Mouse (Mus musculus) skeletal muscle tissue, adult 2 months (tissue): ENCODE data around the gene Fras1.

Experiments
- DNase-seq: peaks from one replicate; pipeline ENCODE4 v3.0.0-alpha.2; 2012; ENCODE audit warnings: low read depth, low spot score

Fras1 gene

DNA sequence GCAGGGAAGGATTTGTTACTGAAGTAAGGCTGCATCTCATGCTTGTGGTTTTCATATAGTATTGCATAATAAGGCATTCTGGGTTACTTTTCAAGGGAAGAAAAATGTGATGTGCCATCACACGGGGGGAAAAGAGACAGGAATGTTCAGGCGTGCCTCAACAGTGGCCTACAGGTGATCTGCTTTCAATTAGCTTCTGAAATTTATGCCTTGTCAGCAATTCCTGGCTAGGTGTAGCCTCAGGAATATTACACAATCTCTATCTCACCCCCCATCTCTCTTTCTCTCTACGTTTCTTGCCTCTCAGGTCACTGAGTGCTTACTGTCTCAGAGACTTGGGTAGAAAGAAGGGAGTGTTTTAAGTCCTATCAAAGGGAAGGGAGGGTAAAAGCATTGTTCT is 204.9 kb downstream of the Fras1 start:
- no peak for DNase-seq

- no peak for DNase-seq
Measured at GRCm38 (mm10) chr5:96579938-96580337, 206.2 kb downstream of the Fras1 start.

DNA sequence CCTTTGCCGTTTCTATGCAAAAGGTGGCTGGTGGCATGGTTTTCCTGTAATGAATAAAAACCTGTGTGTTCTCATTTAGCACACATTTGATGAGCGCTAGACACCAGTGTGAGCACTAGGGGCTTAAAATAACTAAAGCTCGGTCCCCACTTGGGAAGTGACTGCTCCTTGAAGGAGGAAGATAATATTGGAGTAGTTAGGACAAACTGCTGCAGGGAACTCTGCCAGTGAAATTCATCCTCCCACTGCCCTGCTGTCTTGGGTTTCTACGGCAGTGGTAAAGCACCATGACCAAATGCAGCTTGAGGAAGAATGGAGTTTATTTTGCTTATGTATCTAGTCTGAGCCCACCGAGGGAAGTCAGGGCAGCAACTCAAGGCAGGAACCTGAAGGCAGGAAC is 211.0 kb downstream of the Fras1 start:
- DNase-seq = no peak

DNA sequence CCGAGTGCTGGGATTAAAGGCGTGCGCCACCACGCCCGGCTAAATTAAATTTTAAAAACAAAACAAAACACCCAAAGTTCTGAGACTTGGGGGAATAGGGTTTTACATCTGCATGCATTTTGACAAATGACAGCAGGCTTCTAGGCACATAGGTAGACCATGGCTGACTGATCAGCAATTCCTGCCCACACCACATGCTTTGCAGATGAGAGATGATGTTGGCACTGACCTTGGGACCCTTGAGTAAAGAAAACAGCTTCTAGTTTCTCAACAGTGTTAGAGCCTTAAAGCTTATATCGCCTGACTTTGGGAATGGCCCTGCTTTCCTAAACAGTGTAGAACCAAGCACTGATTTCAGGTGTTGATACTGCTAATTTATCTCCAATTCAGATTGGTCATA is 216.9 kb downstream of the Fras1 start:
- no peak for DNase-seq

DNA sequence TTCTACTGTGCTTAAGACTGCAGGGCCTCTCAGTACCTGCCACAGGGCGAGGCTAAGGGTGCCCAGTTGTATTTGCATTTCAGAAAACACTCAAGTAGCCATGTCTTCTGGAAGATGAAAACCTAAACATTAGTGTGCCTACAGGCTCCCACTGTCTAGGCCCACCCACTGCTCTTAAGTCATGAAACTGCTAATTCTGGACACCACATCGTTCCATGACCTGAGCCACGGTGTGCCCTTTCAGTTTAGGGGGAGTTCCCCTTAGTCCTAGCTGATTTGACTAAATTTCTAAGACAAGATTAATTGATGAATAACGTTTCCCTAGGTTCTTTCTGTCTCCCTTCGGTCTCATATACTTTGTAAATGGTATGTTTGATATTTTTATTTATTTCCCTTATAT is 222.0 kb downstream of the Fras1 start:
- no peak for DNase-seq

GRCm38 (mm10) chr5:96603974-96604769 is 230.4 kb downstream of the Fras1 start:
- DNase-seq = no peak

DNA sequence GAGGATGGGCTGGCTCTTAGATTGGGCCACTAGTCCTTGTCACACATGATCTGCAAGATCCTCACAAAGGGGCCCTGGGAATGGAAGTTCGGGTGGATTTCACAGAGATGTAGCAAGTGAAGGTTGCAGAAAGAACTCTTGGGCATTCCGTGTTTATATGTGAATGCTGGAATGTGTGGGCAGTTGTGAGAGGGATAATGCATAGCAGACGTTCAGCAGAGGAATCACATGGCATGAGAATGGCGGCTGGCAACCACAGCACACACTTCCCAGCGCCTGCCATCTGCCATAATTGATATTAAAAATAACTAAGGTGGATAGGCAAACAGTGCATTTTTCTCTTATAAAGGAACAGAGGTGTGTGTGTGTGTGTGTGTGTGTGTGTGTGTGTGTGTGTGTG is 234.3 kb downstream of the Fras1 start:
- DNase-seq = no peak

GRCm38 (mm10) chr5:96608581-96609280 is 235.0 kb downstream of the Fras1 start:
- DNase-seq = no peak

DNA sequence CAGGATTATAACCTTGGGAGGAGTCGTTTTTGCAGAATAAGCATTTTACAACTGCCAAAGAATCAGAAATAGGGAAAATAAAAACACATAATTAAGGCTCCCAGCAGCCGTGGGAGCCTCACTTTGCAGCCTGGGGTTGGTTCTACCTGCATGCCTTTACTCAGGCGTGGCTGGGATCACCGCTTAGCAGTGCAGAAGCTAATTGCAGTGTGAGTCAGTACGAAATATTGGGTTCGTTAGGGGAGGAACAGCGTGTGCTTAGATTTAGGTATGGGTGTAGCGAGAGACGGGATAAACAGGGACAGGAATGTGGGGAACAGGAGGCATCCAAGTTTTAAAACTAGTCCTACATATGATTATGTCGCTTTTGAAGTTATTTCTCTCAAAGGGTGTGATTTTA is 238.3 kb downstream of the Fras1 start:
- no peak for DNase-seq

- peak; percentile 1 for DNase-seq
Measured at GRCm38 (mm10) chr5:96616954-96617646, 243.3 kb downstream of the Fras1 start.

DNA sequence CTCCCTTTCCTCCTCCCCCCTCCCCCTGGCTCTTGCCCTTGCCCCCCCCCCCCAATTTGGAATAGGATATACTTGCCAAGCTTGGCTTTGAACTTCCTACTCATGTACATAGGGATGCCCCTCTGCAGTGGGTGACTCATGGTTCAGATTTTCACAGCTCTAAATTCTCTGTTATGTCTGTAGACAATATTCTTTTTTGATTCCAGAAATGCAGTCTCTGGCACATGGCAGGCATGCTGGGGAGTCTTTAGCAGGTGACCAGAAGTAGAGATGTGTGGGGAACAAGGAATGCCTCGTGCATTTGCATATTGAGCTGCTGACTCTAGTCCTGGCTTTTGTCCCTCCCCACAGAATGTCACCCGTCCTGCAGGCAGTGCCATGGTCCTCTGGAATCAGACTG is 244.3 kb downstream of the Fras1 start:
- DNase-seq = no peak

- no peak for DNase-seq
Measured at GRCm38 (mm10) chr5:96620209-96620608, 246.5 kb downstream of the Fras1 start.

- DNase-seq = no peak
Measured at GRCm38 (mm10) chr5:96620618-96621017, 246.9 kb downstream of the Fras1 start.

DNA sequence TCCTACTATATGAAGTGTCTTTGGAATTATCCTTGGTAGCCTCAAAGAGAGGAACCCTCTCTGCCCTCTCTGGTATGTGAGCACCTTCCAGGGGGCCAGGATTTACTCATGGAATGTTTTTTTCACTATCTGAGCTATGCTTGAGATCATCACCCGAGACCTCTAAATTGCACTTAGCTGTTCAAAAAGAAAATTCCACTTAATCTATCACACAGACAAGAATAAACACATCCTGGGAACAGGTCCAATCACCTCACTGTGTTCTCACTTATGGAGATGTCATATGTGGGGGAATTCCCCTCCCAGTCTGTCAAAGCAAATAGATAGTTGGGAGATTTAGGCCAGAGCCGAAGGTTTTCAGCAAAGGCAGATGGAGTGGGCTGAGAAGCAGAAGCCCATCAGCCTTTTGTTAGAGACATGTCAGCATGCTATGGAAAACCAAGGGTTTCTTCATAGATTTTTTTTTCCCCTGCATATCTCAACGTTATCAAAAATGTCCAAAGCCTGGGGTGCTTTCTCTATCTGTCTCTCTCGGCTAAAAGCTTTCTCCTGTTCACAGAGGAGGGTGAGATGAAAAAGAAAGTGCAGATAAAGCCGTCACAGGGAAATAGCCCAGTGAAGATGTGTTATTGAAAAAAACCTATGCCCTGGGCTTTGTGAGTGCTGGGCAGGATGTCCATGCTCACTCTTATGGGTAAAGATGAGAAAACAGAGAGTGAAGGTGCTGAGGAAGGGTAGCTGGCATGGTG is 249.0 kb downstream of the Fras1 start:
- DNase-seq = no peak

DNA sequence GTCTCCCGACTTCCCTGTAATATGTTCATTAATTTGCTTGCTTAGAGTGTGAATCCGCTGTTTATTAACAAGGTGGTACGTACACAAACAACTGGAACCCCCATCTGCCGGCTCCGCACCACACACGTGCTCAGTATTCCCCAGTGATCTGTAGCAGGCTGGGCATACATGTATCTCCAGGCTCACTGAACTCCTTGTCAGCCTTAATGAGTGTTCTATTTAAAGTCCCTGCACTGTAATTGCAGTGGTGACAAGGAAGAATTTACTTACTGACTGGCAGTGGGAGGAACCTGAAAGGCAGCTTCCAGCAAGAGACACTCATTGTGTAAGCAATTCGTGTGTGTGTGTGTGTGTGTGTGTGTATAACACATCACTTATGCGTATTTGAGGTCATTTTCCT is 256.1 kb downstream of the Fras1 start:
- DNase-seq = no peak

DNA sequence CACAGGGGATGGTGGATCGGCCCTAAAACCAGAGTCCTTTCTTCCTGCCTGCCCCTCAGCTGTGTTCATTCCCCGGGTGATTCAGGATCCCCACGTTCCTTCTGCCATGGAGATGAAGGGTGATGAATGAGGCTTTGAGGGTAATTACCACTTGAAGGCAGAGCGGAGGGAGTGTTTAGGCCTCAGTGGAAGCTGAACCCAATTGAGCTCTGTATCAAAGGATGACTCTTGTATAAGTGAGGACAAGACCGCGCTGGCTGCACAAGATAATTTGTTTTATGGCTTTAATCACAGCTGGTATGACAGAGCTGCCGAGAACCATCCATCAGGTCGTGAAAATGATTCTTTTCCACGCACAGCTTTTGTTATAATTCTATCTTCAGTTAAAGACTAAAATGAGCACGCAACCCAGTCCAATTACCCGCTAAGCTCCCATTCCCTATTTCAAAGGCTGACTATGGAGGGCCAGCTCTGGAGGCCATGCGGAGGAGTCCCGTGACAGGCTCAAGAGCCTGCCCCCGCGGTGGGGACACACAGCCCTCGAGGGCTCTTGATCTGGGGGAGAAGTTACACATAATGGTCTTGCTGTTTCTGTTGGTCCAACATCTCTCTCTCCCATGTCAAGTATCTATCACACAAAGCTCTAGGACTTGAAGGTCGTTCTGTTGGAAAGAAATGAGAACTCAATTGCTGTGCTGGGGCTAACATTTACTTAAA is 261.5 kb downstream of the Fras1 start:
- DNase-seq = no peak

- DNase-seq = peak; percentile 12
Measured at GRCm38 (mm10) chr5:96635866-96636265, 262.1 kb downstream of the Fras1 start.

DNA sequence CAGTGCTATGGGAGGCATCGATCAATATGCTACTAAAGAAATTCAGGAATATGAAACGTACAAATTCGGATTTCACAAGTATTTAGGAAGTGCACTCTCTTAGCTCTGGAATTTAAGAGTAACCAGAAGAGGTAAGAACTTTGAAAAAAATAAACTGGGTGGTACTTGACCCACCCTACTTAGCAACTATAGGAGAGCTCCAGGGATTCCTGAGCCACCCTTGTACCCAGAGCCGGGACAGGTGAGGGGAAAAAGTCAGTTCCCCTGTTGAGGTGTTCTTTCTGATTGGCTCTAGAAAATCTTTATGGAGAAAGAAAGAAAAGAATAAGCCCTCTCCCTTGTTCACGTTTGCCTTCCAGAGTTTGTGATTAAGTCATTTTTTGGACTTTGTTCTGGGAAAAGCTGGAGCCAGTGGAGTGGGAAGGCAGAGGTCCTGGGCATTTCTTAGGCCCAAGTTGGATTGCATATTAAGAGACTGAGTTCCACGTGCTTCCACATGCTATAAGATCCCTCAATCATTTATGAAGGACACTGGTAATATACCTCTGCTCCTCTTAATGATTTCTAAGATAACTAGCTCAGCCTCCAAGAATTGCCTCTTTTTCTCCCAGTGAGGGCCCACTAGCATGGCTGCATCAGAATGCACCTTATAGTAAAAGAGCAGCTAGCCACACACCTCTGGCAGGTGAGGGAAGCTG is 265.6 kb downstream of the Fras1 start:
- no peak for DNase-seq

- DNase-seq = no peak
Measured at GRCm38 (mm10) chr5:96641297-96641696, 267.5 kb downstream of the Fras1 start.

DNA sequence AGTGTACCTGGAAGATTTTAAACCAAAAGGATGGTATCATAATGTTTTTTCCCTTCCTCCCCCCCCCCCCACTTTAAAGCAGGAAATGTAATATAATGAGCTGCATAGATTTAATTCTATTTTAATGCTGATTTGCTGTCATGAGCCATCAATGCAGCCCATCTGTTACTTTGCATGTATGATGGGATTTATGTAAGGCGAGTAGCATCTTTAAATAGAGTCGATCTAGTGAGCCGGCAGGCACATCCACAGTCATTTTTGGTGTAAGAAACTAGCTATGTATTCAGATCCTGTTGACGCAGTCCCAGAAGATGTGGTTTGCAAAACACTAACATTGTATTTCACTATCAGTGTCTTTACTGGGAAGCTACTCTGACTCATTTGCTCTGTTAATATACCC is 301.9 kb downstream of the Fras1 start:
- no peak for DNase-seq

DNA sequence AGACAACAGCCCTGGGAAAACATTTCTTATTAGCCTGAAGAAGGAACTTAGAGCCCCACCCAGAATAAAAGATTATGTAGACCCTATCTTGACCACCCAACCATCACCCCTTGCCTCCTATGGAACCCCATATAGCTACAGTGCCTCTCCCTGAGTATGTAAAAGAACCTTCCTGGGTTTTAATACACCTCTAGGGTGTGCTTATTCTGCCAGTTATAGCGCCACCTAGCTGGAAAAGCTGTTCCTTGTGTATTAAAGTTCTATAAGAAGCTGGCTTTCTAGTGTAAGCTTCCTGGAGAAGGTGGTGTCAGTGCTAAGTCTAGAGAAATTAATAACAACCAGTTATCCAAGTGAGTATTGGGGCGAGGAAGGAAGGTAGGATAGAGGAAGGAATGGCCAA is 303.7 kb downstream of the Fras1 start:
- DNase-seq = peak; percentile 4
